Mouse (Mus musculus) bone marrow macrophage, adult 2 months (primary cell): ENCODE data around the gene Zfp989.
"Not testable (repeated sequence)": the region's sequence is repeated elsewhere in the genome, so short reads cannot be mapped to it uniquely, and the experiment has no call there.

Experiments
- CTCF ChIP-seq: IDR thresholded peaks from 2 replicates; pipeline ENCODE4 v1.5.1; 2012; ENCODE audit warnings: low read depth, mild to moderate bottlenecking, low read length, moderate library complexity
- POLR2A ChIP-seq: IDR thresholded peaks from 2 replicates; pipeline ENCODE4 v1.6.1; 2012; ENCODE audit warnings: mild to moderate bottlenecking, low read depth, low read length, borderline replicate concordance

GRCm38 (mm10) chr4:146971757-146972156, at the start of gene Zfp989:
- TF ChIP-seq POLR2A, CTCF: not testable (repeated sequence)
